28 mouse cellular contexts compared by ENCODE assay signal in genomic region chr6:94919194-94919743, GRCm38 (mm10).
DNase-seq lines count a peak whose midpoint lies in the region; ATAC-seq and TF ChIP-seq lines count a peak whose summit lies in the region.
"Had no signal": no experiment of that assay in that cellular context is flagged by ENCODE, and none has a peak within 500 bp of the region (broad histone marks: within the 10 kb centered on the region; RNA-seq: fewer than 3 reads in every experiment).

No protein-coding gene starts in this region.

- H3K27ac ChIP-seq in heart, embryonic 13.5 days (replicated peaks), result peak overlapping the region; percentile 21; the same call in 1 of the 2 replicates
- peak overlapping the region; percentile 39; the same call in 1 of the 2 replicates for H3K27ac ChIP-seq in heart, embryonic 16.5 days (ENCODE audit: low read length)
- H3K27ac ChIP-seq in MEL (ENCODE audit: control insufficient read depth, low read depth, low read length), result peak overlapping the region; percentile 52
- H3K27ac ChIP-seq in forebrain, embryonic 10.5 days, result no peak overlapping the region
- H3K27ac ChIP-seq: embryonic facial prominence, embryonic 12.5 days; forebrain, embryonic 13.5 days; hindbrain, embryonic 12.5 days; hindbrain, embryonic 15.5 days; intestine, embryonic 15.5 days had no signal

- intact Hi-C loops in heart, postnatal 14 days (cut with DNase I), result no loop called here

- ATAC-seq in heart, embryonic 13.5 days (ENCODE audit: extremely low read depth, insufficient number of reproducible peaks, low FRiP score, low TSS enrichment), result no peak
- peak; percentile 54 for ATAC-seq in heart, embryonic 16.5 days (replicated peaks; ENCODE audit: extremely low read depth, insufficient read depth, low FRiP score)
- 0 out of 2 replicates have a peak, but pooled peaks have one; percentile 8 for ATAC-seq in megakaryocyte-erythroid progenitor cell, adult 5-6 weeks (replicated peaks; ENCODE audit: low FRiP score, low TSS enrichment, poor library complexity, severe bottlenecking)
- ATAC-seq: forebrain, embryonic 13.5 days; forebrain, embryonic 16.5 days; intestine, embryonic 15.5 days had no signal

- no peak for TF ChIP-seq RAD21 in MEL (IDR thresholded peaks at IDR 0.05; ENCODE audit: low read depth, low read length)

- peak; percentile 55 to 65; a peak in 3 of 4 replicates for TF ChIP-seq EP300 in MEL (IDR thresholded peaks at IDR 0.05; ENCODE audit: low read depth in 1 of 2, low read length in 2 of 2)

- H3K27me3 ChIP-seq in heart, embryonic 13.5 days (replicated peaks), result no peaks in the 10 kb centered on the region
- no peaks in the 10 kb centered on the region for H3K27me3 ChIP-seq in heart, embryonic 16.5 days (ENCODE audit: control insufficient read depth, insufficient read depth, low read length)
- H3K27me3 ChIP-seq in MEL (ENCODE audit: control insufficient read depth in 1 of 2, insufficient read depth in 2 of 2, low read length in 2 of 2), result no peaks in the 10 kb centered on the region
- H3K27me3 ChIP-seq in forebrain, embryonic 10.5 days (ENCODE audit: poor library complexity, severe bottlenecking), result no peaks in the 10 kb centered on the region
- H3K27me3 ChIP-seq: CH12.LX; embryonic facial prominence, embryonic 12.5 days; forebrain, embryonic 13.5 days; hindbrain, embryonic 12.5 days; hindbrain, embryonic 15.5 days; intestine, embryonic 15.5 days had no signal

- no peak overlapping the region for H3K4me2 ChIP-seq in heart, embryonic 13.5 days
- H3K4me2 ChIP-seq in heart, embryonic 16.5 days (ENCODE audit: low read depth, low read length), result no peak overlapping the region
- H3K4me2 ChIP-seq: embryonic facial prominence, embryonic 12.5 days; forebrain, embryonic 13.5 days; hindbrain, embryonic 12.5 days; hindbrain, embryonic 15.5 days; intestine, embryonic 15.5 days had no signal

- H3K4me3 ChIP-seq in heart, embryonic 13.5 days, result no peak overlapping the region
- no peak overlapping the region for H3K4me3 ChIP-seq in heart, embryonic 16.5 days (ENCODE audit: low read length)
- H3K4me3 ChIP-seq in MEL (ENCODE audit: control insufficient read depth in 1 of 2, insufficient read depth in 1 of 2, low read depth in 2 of 2, low read length in 2 of 2), result no peak overlapping the region
- no peak overlapping the region for H3K4me3 ChIP-seq in forebrain, embryonic 10.5 days
- H3K4me3 ChIP-seq: embryonic facial prominence, embryonic 12.5 days; erythroblast, embryonic 14.5 days; forebrain, embryonic 13.5 days; hindbrain, embryonic 12.5 days; hindbrain, embryonic 15.5 days; intestine, embryonic 15.5 days had no signal

- no peak overlapping the region for H3K9ac ChIP-seq in heart, embryonic 13.5 days
- no peak overlapping the region for H3K9ac ChIP-seq in heart, embryonic 16.5 days (ENCODE audit: low read length)
- no peak overlapping the region for H3K9ac ChIP-seq in MEL (ENCODE audit: control insufficient read depth, low read depth, low read length, poor library complexity, severe bottlenecking)
- H3K9ac ChIP-seq: embryonic facial prominence, embryonic 12.5 days; forebrain, embryonic 13.5 days; hindbrain, embryonic 12.5 days; hindbrain, embryonic 15.5 days; intestine, embryonic 15.5 days had no signal

- no peaks in the 10 kb centered on the region for H3K9me3 ChIP-seq in heart, embryonic 13.5 days
- no peaks in the 10 kb centered on the region for H3K9me3 ChIP-seq in heart, embryonic 16.5 days (replicated peaks; ENCODE audit: control insufficient read depth, low read length)
- H3K9me3 ChIP-seq in MEL (replicated peaks; ENCODE audit: insufficient read depth, low read length), result no peaks in the 10 kb centered on the region
- no peaks in the 10 kb centered on the region for H3K9me3 ChIP-seq in forebrain, embryonic 10.5 days
- H3K9me3 ChIP-seq: embryonic facial prominence, embryonic 12.5 days; forebrain, embryonic 13.5 days; G1E; hindbrain, embryonic 12.5 days; hindbrain, embryonic 15.5 days; intestine, embryonic 15.5 days had no signal

- DNase-seq in heart, postnatal 14 days, result no peak
- DNase-seq in heart, adult 11 months, result no peak
- DNase-seq in MEL (ENCODE audit: low read depth, low spot score), result peak; percentile 44
- DNase-seq in left cerebral cortex, adult 8-10 months (ENCODE audit: low spot score in 2 of 2), result no peak
- no peak for DNase-seq in forebrain, embryonic 10.5 days (ENCODE audit: extremely low spot score, low spot score)
- DNase-seq: adrenal gland, adult 2 months; adrenal gland, postnatal 14 days; B cell, adult 2 months; cerebellum, adult 11 months; cerebellum, adult 2 months; cerebellum, adult 9-11 months; cerebellum, postnatal 25 days; gastrocnemius, postnatal 10 days; gastrocnemius, postnatal 36 days; kidney, adult 11 months; kidney, adult 8-10 months had no signal

- peaks cover 32% of the 10 kb centered on the region for H3K4me1 ChIP-seq in heart, embryonic 13.5 days
- peaks cover 11% of the 10 kb centered on the region for H3K4me1 ChIP-seq in heart, embryonic 16.5 days (ENCODE audit: control insufficient read depth, insufficient read depth, low read length)
- H3K4me1 ChIP-seq in MEL (ENCODE audit: control insufficient read depth in 1 of 2, insufficient read depth in 2 of 2, low read length in 2 of 2), result peaks cover 12 to 56% of the 10 kb centered on the region in 2 experiments
- peaks cover 7% of the 10 kb centered on the region; the same call in 1 of the 2 replicates for H3K4me1 ChIP-seq in forebrain, embryonic 10.5 days
- H3K4me1 ChIP-seq: embryonic facial prominence, embryonic 12.5 days; forebrain, embryonic 13.5 days; hindbrain, embryonic 15.5 days had no signal

- H3K79me2 ChIP-seq in MEL (ENCODE audit: control insufficient read depth, insufficient read depth, low read length, poor library complexity), result no peaks in the 10 kb centered on the region

- no peaks in the 10 kb centered on the region for H3K36me3 ChIP-seq in heart, embryonic 13.5 days
- H3K36me3 ChIP-seq in heart, embryonic 16.5 days (ENCODE audit: control insufficient read depth, insufficient read depth), result no peaks in the 10 kb centered on the region
- peaks cover 0 to 49% of the 10 kb centered on the region in 2 experiments; a peak in 2 of 4 replicates for H3K36me3 ChIP-seq in MEL (ENCODE audit: control insufficient read depth in 1 of 2, insufficient read depth in 2 of 2, low read length in 2 of 2)
- H3K36me3 ChIP-seq in forebrain, embryonic 10.5 days (replicated peaks), result no peaks in the 10 kb centered on the region
- H3K36me3 ChIP-seq: embryonic facial prominence, embryonic 12.5 days; G1E; hindbrain, embryonic 12.5 days; hindbrain, embryonic 15.5 days; intestine, embryonic 15.5 days had no signal

- TF ChIP-seq POLR2A in MEL (IDR thresholded peaks at IDR 0.05; ENCODE audit: control insufficient read depth in 1 of 2, insufficient read depth in 1 of 2, low read depth in 1 of 2, low read length in 2 of 2, poor library complexity in 1 of 2), result no peak

- TF ChIP-seq CTCF in MEL (IDR thresholded peaks at IDR 0.05 in 2 of 3, conservative IDR thresholded peaks at IDR 0.05 in 1 of 3; ENCODE audit: control insufficient read depth in 1 of 3, insufficient read depth in 1 of 3, low read depth in 2 of 3, low read length in 3 of 3, poor library complexity in 1 of 3, severe bottlenecking in 1 of 3), result no peak

- 33% methylated on average over 5 of the region's 5 CpGs for WGBS in heart, embryonic 13.5 days
- WGBS in heart, embryonic 16.5 days, result 43% methylated on average over 5 of the region's 5 CpGs
- WGBS in forebrain, embryonic 10.5 days, result 87% methylated on average over 5 of the region's 5 CpGs

TF ChIP-seq in MEL, 35 proteins besides CTCF, POLR2A, EP300 and RAD21 (continues in another document):
- TF ChIP-seq UBTF (IDR thresholded peaks at IDR 0.05; ENCODE audit: borderline replicate concordance, insufficient read depth, low read depth, low read length), result no peak
- no peak for TF ChIP-seq ZC3H11A (IDR thresholded peaks at IDR 0.05; ENCODE audit: low read depth, low read length)
- no peak for TF ChIP-seq MAFK (IDR thresholded peaks at IDR 0.05; ENCODE audit: borderline replicate concordance, low read depth, low read length)
- no peak for TF ChIP-seq MYC (IDR thresholded peaks at IDR 0.05; ENCODE audit: low read depth, low read length)
- TF ChIP-seq POLR2AphosphoS2 (IDR thresholded peaks at IDR 0.05; ENCODE audit: low read length), result no peak
- TF ChIP-seq KAT2A (conservative IDR thresholded peaks at IDR 0.05; ENCODE audit: low read depth, low read length), result no peak
- TF ChIP-seq TCF12 (IDR thresholded peaks at IDR 0.05; ENCODE audit: low read depth, low read length), result peak; percentile 77
- TF ChIP-seq GATA1 (IDR thresholded peaks at IDR 0.05; ENCODE audit: low read depth, low read length), result peak; percentile 80
- TF ChIP-seq MAX (IDR thresholded peaks at IDR 0.05; ENCODE audit: low read length), result no peak
- TF ChIP-seq HCFC1 (IDR thresholded peaks at IDR 0.05; ENCODE audit: low read depth, low read length), result no peak
- TF ChIP-seq USF1 (IDR thresholded peaks at IDR 0.05; ENCODE audit: low read depth, low read length), result peak; percentile 45; the same call in 1 of the 2 replicates
- TF ChIP-seq RCOR1 (IDR thresholded peaks at IDR 0.05; ENCODE audit: low read depth, low read length), result peak; percentile 44; the same call in 1 of the 2 replicates
- TF ChIP-seq TBP (IDR thresholded peaks at IDR 0.05; ENCODE audit: low read depth, low read length), result no peak
- TF ChIP-seq USF2 (IDR thresholded peaks at IDR 0.05; ENCODE audit: borderline replicate concordance in 1 of 2, insufficient read depth in 1 of 2, low read depth in 1 of 2, low read length in 2 of 2), result no peak
- TF ChIP-seq GABPA (IDR thresholded peaks at IDR 0.05; ENCODE audit: low read depth, low read length), result no peak
- TF ChIP-seq SIN3A (IDR thresholded peaks at IDR 0.05; ENCODE audit: low read length), result no peak
- TF ChIP-seq E2F4 (IDR thresholded peaks at IDR 0.05; ENCODE audit: borderline replicate concordance, low read depth, low read length), result no peak
- no peak for TF ChIP-seq MAZ (IDR thresholded peaks at IDR 0.05; ENCODE audit: low read depth, low read length)
- peak; percentile 51; the same call in 1 of the 2 replicates for TF ChIP-seq BHLHE40 (IDR thresholded peaks at IDR 0.05; ENCODE audit: borderline replicate concordance, low read depth, low read length)
- no peak for TF ChIP-seq MXI1 (IDR thresholded peaks at IDR 0.05; ENCODE audit: low read depth, low read length)
- peak; percentile 65 for TF ChIP-seq ETS1 (IDR thresholded peaks at IDR 0.05; ENCODE audit: low read depth, low read length)
- 0 out of 2 replicates have a peak, but pooled peaks have one; percentile 19 for TF ChIP-seq TAL1 (IDR thresholded peaks at IDR 0.05; ENCODE audit: low read length)
- no peak for TF ChIP-seq ZMIZ1 (IDR thresholded peaks at IDR 0.05; ENCODE audit: low read depth, low read length)
- no peak for TF ChIP-seq POLR2AphosphoS5 (IDR thresholded peaks at IDR 0.05; ENCODE audit: borderline replicate concordance, low read depth, low read length)
- no peak for TF ChIP-seq CHD1 (IDR thresholded peaks at IDR 0.05; ENCODE audit: low read depth, low read length)
- no peak for TF ChIP-seq ELF1 (IDR thresholded peaks at IDR 0.05; ENCODE audit: low read depth, low read length)
